Mouse (Mus musculus): ENCODE measurements around the gene Mrpl54.

Mrpl54 gene

DNA sequence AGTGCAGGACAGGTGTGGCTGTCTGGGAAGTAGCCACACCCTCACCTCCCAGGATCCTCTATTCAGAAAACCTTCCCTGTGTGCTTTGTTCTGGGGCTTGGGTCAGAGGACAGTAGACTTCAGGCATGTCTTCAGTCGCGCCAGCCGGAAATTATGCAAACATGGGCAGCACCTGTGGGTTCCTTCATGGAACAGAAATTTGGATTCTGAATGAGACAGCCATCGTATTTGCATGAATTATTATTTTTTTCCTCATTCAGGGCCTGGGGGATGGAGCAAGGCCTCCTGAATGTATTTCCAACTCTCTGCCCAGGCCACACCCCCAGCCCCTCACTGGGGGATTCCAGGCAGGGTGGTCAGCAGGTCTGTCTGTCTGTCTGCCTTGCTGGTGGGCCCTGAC lies 5.7 kb downstream of the Mrpl54 start:
- no peak for DNase-seq (ENCODE audit: low read depth, low spot score)

DNA sequence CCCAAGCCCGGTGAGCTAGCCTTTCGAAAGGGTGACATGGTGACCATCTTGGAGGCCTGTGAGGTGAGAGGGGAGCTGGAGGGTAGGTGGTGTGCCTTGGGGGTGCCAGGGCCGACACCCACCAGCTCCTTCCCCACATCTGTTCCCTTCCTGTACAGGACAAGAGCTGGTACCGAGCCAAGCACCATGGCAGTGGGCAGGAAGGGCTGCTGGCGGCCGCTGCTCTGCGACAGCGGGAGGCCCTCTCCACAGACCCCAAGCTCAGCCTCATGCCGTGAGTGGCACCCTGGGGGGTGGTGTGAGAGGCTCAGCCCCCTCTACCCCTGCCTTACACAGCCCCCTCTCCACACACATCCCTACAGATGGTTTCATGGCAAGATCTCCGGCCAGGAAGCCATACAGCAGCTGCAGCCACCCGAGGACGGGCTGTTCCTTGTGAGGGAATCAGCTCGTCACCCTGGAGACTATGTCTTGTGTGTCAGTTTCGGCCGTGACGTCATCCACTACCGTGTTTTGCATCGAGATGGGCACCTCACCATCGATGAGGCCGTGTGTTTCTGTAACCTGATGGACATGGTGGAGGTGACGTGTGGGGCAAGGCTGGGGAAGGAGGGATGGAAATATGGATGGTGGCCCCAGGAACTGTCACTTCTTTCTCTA lies 7.4 kb downstream of the Mrpl54 start:
- DNase-seq (ENCODE audit: low read depth, low spot score), result no peak

DNA sequence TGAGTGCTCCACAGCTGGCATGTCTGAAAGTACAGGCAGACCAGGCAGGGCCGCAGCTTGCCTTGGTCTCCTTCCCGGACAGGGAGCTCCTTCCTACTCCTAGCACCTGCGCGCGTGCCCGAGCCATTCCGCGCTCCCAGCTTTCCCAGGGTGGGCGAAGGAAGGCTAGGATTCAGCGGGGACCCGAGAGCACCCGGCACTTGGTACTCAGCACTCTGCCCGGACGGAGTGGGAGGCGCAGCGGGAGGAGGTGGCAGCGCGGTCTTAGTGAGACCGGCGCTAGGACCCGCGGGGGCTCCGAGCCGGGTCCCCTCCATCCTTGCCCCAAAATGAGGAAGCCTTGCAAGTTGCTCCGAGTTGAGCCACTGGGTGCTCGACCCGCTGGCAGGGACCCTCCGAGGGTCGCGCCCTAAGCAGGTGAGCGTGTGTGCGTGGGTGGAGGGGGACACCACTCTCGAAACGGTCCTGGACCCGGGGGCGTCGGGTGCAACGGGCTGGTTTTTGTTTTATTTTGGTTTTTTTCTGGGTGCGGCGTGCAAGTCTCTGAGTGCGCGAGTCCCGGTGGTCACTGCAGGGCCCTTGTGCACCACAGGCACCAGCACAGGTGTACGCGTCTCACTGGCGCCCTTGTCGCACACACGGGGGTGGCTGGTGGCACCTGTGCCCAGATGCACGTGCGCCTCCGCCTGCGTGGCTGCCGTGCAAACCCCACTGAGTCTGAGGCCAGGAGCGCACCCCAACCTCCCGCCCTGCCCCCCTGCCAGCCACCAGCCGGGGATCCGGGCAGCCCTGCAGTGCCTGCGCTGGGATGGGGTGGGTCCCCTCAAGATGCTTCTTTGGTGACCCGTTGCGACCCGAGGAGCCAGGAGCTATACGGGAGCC lies 9.3 kb downstream of the Mrpl54 start:
- peak; percentile 33 for DNase-seq (ENCODE audit: low read depth, low spot score)

DNA sequence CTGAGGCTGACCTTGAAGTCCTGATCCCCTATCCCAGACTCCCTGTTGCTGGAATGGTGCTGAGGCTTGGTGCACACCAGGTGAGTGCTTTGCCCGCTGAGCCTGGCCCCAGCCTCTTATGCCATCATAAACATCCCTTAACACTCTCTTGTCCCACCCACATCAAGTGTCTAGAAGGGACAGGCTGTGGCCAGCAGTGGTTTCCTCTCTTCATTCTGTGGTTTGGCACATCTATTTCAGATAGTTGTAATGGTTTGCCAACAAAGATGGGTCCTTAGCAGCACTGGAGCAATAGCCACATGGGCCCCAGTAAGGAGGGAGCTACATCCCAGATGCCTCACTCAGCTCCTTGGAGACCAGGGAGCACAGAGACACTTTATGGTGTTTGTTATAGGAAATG lies 11.8 kb downstream of the Mrpl54 start:
- no peak for DNase-seq (ENCODE audit: low read depth, low spot score)

DNA sequence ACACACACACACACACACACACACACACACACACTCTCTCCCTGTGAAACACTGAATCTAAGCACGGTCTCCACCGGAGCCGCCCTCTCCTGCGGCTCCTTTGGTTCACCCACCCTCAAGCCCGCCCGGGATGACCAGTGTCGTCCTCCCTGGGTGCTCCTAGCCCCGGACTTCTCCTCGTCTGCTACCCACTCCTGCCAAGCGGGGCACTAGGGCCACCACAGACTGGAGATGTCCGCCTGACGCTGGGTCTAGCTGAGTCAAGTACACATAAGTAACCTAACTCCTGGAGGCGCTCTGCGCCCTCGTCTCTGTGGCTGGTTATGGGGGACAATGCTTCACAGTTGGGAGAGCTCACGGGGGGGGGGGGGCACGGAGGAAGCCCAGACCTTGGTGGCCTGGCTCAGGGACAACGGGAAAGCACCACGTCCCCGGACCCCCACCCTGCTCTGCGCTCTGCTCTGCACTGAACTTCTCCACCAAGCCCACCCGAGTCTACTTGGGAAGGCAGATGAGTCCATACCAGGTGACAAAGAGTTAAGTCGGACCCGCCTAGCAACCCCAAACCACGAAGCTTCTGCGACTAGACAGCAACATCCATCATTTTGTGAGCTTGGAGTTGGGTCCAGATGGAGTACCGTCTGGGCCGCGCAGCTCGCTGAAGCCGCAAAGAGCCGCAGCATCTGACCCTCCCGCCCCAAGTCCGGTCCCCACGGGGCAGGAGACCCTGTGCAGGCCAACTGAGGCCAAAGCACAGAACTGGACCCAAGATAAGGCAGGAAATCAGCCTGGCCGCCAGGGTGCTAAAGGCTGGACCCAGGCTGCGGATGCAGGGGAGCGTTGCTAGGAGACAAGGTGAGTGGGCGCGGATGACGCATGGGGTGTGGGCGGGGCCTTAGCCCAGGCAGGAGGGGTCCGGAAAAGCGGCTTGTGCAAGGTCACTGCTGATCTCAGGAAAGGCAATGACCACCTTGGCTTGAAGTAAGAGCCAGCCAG lies 14.0 kb downstream of the Mrpl54 start, which contains the start of gene Matk:
Matk (plus strand) TSS at position 512 of the 996 bp plus-strand sequence.
- DNase-seq (ENCODE audit: low read depth, low spot score), result peak; percentile 68

DNA sequence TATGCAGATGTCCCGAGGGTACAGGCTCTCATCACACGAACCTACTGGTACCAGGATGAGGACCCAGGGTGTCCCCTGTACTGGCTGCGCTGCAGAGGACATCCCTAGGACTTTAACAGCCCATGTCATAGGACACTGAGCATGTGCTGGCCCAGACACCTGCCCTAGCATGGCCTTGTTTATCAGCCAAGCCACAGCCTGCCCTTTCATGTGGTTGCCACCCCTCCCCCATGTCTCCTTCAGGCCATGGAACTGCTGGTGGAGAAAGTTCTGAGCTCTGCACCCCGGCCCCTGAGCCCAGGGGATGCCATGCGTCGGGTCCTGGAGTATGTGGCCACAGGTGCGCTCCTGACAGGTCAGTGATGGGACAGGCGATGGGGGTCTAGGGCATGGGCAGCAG lies 17.3 kb downstream of the Mrpl54 start:
- no peak for DNase-seq (ENCODE audit: low read depth, low spot score)

DNA sequence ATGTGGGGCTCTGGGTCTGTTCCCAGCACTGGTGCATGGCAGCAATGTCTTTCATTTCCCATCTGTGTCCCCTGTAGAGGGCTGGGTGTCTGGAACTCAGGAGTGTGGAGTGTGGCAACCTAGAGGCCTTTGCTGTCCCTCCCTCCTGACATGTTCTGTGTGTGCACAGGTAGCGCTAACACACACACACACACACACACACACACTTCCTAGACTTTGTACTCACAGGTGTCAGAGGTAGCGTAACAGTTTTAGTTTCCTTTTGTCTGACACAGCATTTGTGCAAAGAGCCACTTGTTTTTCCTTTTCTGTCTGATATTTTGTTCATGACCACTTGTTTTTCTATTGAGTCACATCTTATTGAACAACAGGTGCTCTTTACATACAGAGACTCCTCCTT lies 18.9 kb downstream of the Mrpl54 start:
- DNase-seq (ENCODE audit: low read depth, low spot score), result no peak

DNA sequence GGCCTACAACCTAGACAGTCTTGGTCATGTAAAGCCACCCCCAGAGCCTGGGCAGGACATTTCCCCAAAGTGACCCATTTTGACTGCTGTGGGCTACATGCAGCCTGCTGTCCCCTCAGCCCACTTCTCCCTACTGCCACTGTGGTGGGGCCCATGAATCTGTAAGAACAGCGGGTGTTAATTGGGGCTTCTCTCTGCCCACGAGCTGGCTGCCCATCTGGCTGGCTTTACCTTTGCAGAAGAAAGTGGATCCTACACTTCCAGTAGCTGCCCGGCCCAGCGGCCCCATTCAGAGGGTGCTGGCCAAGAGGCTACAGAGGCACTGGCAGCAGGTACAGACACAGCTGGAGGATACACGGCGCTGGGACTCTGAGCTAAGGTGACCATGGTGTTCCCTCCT lies 21.6 kb downstream of the Mrpl54 start:
- DNase-seq (ENCODE audit: low read depth, low spot score), result no peak

DNA sequence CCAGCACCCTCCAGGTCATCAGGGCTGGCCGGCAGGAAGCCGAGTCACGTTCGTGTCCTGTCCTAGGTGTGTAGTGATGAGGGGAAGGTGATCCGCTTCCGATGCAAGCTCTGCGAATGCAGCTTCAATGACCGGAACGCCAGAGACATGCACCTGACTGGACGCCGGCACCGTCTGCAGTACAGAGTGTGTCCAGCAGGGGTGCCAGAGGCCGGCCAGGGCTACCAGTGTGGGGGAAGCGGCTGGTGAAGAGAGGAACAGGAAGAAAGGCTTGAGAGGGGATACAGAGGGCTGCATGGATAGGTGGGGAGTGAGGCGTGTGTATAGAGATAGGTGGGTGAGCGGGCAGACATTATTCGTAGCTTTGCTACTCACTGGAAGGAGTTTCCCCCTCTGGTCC lies 22.1 kb downstream of the Mrpl54 start:
- DNase-seq (ENCODE audit: low read depth, low spot score), result peak; percentile 69

DNA sequence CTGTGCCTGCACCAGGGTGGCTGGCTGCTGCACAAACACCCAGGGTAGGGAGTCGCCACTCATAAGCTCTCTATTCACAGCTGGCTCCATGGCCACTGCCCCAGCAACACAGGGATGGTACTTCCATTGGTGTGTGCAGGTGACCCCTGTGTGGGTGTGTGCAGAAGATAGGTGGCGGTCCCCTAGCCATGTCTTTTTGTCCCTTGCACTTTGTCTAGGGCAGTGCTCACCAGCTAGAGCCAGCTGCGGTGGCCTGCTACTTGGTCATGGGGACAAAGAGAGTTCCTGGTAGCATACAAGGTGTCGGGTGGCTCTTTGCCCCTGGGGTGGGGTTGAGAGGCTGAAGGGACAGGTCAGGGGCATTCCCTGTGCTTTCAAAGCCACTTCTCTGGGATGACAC lies 22.6 kb downstream of the Mrpl54 start:
- DNase-seq (ENCODE audit: low read depth, low spot score), result no peak

DNA sequence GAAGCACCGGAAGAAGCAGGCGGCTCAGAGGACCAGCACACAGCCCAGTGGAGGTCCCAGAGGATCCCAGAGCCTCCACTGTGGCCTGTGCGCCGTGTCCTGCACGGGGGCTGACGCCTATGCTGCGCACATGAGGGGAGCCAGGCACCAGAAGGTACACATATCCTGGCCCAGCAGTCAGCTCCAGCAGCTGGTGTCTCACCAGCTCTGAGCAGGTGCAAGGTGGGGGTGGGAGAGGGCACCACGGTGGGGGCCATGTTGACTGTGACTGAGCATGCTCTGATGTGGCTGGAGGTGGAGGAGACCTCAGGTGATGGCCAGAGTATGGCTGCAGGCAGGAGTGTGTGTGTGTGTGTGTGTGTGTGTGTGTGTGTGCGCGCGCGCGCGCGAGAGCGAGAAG lies 24.7 kb downstream of the Mrpl54 start:
- DNase-seq (ENCODE audit: low read depth, low spot score), result no peak

DNA sequence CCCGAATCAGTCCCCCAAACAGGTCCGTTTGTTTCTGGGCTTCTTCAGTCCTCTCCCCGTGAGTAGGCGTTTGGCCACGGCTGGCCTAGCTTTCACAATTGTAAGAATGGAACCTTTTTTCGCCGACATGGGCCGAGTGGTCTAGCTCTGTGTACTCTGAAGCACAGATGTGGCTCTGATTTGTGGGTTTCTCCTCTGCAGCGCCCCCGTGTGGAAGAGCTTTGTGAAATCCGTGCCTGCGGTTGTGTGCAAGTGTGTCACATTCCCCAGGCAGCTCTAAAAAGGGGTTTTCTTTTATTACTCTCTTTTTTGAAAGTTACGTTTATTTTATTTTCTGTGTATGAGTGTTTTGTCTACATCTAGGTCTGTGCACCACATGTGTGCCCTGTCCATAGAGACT lies 25.9 kb downstream of the Mrpl54 start:
- DNase-seq (ENCODE audit: low read depth, low spot score), result peak; percentile 89

DNA sequence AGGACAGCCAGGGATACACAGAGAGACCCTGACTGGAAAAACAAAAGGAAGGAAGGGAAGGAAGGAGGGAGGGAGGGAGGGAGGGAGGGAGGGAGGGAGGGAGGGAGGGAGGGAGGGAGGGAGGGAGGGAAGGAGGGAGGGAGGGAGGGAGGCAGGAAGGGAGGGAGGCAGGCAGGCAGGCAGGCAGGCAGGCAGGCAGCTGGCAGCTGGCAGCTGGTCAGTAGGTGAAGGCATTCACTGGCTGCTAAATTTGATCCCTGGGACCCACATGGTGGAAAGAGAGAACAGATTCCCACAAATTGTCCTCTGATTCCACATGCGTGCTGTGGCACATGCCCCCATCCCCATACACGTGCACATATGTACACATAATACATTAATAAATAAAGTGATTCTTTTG lies 28.1 kb downstream of the Mrpl54 start:
- no peak for DNase-seq (ENCODE audit: low read depth, low spot score)

DNA sequence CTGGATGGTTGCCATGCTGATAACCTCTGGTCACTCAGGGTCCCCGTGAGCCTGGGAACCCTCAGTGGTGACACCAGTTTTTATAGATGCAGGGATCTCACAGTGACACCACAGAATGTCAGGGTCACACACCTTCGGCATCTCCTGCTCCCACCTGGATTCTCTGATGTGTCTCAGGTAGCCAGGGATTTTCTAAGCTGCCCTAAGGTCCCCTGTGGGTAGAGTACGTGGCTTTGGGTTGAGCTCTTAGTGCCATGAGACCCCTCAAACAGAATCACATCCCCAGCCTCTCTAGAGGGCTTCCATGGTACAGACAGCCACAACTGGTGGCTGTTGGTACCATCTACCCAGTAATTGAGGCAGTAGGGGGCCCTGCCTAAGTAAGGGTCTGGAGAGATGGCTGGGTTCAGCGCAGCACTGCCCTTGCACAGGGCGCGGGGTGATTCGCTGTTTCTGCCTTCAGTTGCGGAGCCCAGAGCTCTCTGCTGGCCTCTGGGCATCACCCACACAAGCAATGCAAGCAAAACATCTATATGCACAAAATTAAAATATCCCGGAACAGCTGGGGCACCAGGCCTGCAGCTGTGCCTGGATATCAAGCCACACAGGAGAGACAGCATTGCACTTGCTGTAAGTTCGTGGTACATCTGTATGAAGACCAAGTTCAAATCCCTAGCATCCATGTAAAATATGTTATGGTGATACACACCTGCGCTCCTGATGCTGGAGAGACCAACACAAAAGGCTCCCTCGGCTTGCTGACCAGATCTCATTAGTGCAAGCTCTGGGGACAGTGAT lies 30.1 kb downstream of the Mrpl54 start:
- no peak for DNase-seq (ENCODE audit: low read depth, low spot score)

DNA sequence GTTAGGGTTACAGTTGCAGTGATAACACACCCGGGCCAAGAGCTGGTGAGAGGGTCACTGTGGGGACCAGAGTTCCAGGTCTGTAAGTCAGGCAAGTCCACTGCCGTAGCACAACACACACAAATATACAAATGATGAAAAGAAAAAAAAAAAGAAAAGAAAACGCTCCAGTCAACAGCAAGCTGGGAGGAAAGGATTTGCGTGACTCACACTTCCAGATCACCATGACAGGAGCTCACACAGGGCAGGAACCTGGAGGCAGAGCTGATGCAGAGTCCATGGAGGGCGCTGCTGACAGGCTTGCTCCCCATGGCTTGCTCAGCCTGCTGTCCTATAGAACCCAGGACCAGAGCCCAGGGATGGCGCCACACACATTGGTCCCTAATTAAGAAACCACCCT lies 32.5 kb downstream of the Mrpl54 start:
- no peak for DNase-seq (ENCODE audit: low read depth, low spot score)

DNA sequence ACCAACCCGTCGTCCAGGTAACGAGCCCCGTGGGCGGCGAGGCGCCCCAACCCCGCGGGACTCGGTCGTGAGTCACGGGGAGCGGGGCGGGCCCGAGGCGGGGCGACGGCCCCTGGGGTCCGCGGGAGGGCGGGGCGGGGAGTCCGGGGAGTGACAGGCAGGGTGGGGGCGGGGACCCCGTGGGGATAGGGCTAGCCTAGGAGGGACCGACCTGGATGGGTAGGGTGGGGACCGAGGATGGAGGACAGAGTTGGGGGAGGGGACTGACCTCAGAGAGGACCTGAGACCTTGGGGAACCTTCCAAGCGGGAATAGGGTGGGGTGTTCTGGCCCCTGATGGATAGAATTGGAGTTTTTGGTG lies 33.5 kb downstream of the Mrpl54 start:
- DNase-seq (ENCODE audit: low read depth, low spot score), result no peak

DNA sequence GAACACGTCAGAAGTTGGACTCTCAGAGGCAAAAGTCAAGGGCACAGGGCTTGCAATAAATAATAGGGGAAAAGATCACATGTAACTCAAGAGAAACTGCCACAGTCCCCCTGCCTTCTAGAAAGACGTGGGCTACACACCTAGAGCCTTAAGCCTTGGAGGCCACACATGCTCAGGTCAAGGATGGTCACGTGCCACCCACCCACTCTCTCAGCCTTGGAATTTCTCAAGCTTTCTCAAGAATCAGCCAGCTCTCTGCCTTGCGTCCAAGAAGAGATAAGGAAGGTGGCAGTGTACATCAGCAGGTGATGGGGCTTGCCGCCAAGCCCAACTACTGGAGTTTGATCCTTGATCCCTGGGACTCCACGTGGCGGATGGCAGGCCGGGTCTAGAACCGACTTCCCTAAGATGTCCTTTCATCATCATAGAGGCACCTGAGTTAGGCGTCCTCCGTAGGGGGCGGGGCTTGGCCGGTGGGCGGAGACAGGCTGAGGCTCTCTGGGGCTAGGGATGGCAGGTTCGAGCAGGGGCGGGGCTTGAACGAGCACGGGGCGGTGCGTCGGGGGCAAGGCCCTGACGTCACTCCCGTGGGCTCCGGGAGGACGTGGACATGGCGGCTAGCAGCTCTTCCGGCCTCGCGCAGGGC lies 34.0 kb downstream of the Mrpl54 start, which contains the start of gene Zfr2:
Zfr2 (plus strand) TSS at position 576 of the 646 bp plus-strand sequence.
- DNase-seq (ENCODE audit: low read depth, low spot score), result peak; percentile 91

DNA sequence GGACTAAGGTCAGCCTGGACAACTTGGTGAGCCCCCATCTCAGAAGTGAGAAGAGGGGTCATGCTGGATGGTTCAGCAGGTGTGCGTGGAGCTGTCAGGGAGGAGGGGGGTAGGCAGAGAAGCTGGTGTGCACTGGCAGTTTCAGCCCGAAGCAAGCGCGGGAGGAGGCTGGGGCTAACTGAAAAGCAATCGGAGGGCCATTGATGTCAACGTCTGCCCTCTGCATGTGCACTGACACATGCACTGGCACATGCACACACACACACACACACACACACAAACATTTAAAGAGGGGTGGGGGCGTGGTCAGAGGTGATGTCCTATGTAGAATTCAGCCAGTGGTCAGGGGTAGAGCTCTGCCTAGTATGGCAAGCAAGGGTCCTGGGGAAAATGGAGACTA lies 35.3 kb downstream of the Mrpl54 start:
- no peak for DNase-seq (ENCODE audit: low read depth, low spot score)

DNA sequence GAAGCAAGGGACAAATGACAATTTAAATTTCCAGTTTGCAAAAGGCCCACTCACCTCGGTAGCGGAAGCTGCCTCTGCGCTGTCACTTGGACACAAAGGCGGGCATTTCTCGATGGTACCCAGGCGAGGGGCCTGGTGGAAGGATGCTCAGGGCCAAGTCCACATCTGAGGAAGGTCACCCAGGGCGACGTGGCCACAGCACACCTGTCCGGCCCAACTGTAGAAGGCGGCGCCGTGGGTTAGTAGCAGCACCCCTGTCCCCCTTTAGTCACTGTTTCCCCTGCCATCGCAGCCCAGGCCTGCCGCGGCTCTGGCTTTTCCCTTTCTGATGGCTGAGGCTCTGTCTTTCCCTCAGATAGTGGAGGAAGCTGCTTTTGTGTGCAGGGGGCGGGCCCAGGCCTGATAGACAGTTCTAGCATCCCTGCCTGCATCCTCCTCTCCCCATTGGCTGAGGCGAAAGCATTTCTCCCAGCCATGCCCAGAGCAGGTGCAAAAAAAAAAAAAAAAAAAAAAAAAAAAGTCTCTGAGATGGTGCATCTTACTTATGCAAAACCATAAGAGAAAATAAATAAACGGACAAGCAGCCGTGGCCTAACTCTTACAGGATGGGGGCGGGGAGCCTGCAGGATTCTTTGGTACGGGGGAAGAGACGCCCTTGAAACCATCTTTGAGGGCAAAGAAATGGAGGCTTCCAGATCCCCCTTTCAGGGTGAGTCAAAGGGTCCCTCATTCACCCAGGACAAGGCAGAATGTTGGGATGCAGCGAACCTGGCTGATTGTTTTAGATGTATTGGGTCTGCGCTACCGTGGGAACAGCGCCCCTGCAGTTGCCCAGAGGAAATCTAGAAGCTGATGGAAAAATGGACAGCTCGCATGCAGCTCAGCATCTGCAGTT lies 36.0 kb downstream of the Mrpl54 start, which contains the start of gene Atcay:
Atcay (minus strand) TSS at position 396 of the 895 bp plus-strand sequence.
- peak; percentile 71 for DNase-seq (ENCODE audit: low read depth, low spot score)
